Mouse (Mus musculus) 3134 (cell line): ENCODE results near the gene Oca2.

Experiments used
- DNase-seq: peaks from one replicate; pipeline ENCODE4 v3.0.0-alpha.2; 2011; ENCODE audit warnings: low spot score; ENCODE audit not compliant: insufficient read length; ENCODE audit errors: extremely low read depth

Gene Oca2

DNA sequence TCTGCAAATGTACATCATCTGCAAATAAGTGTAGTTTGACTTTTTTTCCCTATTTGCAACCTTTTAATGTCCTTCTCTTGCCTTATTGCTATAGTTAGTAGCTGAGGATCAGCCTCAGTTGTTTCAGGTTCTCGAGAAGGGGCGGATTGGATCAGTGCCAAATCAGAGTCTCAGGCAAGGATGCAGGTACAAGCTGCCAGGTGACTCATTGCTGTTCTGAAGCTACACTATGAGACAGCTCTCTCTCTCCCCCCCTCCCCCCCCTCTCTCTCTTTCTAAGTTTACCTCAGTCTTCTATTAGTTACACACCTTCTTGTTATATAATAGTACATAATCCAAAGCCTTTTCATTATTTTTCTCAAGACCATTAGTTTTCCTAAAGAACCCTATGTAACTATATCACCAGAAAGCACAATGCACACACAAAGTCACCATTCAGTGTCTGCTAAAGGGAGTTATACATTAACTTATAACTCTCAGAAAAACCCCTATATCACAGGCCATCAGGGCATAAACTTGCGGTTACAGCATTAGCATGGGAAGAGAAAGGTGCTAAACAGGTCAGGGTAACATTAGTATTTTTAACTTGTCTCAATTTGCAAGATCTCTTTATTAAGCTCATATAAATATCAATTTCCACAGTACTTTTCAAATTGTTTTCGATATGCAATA, 142.3 kb downstream of the Oca2 start:
- no peak for DNase-seq

- no peak for DNase-seq
These were observed 143.1 kb downstream of the Oca2 start for GRCm38 (mm10) chr7:56382706-56383105.

DNA sequence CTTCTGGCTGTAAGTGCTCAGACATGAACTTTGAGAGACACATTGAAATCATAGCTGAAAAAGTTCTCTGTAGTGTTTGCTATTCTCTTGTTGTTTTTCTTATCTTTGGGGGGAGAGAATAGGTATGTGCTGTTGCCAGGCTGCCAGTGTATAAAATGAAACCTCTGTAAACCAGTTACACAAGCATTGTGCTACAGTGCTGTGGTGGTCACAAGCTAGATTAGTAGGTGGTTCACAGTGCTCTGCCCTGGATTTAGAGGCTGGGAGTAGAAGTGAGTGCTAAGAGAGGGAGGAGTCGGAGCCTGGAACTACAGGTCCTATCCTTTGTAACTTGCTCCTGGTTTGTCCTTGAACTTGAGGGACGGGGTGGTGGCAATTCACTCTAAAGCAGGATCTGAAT, 148.7 kb downstream of the Oca2 start:
- DNase-seq: no peak

GRCm38 (mm10) chr7:56418182-56418836, 178.7 kb downstream of the Oca2 start:
- no peak for DNase-seq

- DNase-seq: no peak
These were observed 179.8 kb downstream of the Oca2 start for GRCm38 (mm10) chr7:56419253-56419844.

DNA sequence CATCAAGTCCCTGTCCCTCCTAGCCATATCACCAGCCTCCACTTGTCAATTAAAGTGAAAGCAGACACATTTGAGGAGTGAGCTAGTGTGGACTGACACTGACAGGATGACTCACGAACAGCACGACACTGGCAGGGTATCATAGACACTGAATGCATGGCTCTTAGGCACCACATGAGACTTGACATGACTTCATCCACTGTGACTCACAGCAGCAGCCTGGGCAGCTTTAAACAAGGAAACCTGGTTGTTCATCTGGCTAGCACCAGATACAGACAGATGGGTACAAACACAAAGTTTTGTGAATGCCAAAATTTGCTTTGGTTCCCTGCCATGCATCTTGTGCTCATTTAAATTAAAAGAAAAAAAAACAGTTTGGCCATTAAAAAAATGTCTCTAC, 182.4 kb downstream of the Oca2 start:
- DNase-seq: peak; percentile 13

DNA sequence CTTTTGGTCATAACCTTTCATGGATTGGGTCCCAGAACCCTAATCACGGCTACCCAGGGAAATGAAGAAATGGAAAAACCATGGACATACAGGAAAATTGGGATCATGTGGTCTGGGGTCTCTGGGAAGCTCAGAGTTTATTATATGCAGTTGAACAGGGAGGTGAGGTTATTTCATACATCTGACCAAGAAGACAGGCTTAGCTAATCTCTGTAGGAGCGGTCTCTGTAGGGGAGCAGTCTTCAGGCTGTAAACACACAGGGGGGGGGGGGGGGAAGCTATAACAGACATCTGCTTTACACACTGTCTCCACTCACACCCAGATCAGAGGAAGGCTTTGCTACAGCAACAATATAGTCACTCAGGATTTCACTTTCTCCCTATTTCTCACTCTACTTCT, 184.0 kb downstream of the Oca2 start:
- DNase-seq: no peak

GRCm38 (mm10) chr7:56460814-56461520, 221.4 kb downstream of the Oca2 start:
- no peak for DNase-seq

GRCm38 (mm10) chr7:56498242-56498641, 258.7 kb downstream of the Oca2 start:
- no peak for DNase-seq

- no peak for DNase-seq
These were observed 259.8 kb downstream of the Oca2 start for GRCm38 (mm10) chr7:56499319-56499718.

DNA sequence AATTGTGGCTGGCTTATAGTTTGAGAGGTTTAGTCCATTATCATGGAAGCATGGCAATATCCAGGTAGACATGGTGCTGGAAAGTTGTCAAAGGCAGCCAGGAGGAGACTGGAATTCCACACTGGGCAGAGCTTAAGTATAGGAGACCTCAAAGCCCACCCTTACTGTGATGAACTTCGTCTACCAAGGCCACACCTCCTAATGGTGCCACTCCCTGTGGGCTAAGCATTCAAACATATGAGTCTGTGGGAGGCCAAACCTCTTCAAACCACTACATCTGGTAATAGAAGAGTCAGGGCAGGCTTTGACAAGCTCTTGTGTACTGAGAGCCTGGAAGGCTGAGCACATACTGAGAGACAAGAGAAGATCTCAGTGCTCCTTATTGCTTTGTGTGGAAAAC, 260.2 kb downstream of the Oca2 start:
- no peak for DNase-seq

GRCm38 (mm10) chr7:56500438-56500837, 260.9 kb downstream of the Oca2 start:
- no peak for DNase-seq

DNA sequence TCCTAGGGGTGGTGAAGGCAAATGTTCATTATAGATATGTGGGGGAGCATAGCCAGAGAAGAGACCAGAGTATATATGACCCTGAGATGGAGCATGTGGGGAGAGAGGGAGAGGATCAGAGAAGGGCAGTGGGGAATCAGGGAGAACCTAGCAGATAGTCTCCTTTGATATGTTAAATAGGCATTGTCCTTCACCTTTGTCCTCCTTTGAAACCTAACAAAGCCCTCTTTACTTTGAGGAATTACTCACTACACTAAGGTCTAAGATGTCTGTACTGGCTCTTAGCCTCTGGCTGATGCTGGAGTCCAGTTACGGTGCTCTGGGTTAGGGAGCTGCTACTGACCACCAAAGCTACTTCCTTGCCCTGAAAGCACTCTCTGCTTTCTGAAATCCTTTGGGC, 279.0 kb downstream of the Oca2 start:
- no peak for DNase-seq

DNA sequence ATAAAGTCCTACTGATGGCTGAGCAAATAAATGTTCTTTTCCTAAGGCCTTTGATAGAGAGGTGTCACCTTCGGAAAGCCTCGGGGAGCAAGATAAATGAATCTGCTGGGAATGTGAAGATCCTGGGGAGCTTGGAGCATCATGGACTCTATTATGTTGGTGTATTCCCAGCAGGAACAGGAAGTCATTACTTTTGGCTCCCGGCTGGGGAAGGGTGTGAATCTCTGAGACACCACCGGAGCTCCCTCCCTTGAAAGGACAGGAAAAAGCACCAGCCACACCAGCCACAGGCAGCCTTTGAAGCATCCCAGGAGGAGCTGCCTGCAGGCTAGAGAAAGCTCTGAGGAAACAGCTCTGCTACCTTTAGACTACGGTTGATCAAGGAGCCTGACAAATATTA, 280.2 kb downstream of the Oca2 start:
- no peak for DNase-seq

GRCm38 (mm10) chr7:56534856-56535255, 295.3 kb downstream of the Oca2 start:
- no peak for DNase-seq

DNA sequence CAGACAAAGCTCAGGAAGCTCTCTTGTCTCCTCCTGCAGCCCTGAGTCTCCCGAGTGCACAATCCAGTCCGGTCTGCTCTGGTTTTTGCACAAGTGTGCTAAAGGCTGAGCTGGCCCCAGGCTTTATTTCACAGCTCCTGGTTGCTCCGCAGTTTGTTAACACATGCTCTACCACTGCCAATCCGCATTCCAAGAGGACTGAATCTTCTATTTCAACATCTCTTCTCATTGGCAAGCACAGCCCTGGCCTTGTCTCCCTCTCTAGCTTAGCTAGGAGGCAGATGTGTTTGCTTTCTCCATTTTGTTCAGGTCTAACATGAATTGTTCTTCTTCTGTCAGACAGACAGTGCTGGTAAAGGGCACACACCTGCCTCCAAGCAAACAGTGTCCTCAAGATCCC, 309.7 kb downstream of the Oca2 start:
- DNase-seq: no peak

DNA sequence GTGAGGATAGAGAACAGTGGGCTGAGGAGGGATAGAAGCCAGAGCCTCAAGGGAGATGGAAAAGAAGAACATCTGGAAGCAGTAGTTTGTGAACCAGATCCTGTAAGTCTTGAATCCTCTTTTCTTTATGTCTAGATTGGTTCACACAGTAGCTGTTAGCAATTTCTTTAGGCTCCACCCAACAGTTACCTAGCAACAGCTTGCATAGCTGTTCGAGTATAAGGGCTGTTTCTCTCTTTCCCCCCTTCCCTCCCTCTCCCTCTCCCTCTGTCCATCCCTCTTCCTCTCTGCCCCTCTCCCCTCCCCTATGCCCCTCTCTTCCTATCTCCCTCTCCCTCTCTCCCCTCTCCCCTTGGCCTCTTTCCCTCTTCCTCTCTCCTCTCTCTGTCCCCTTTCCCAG, 312.2 kb downstream of the Oca2 start:
- DNase-seq: no peak
